Mouse (Mus musculus): ENCODE results near the gene Prickle1.
A peak's percentile ranks its signal among the peaks of the same experiment; 100 is the strongest.

The Prickle1 gene

GRCm38 (mm10) chr15:93538551-93539205 is 57.0 kb downstream of the Prickle1 start:
- DNase-seq, result no peak

DNA sequence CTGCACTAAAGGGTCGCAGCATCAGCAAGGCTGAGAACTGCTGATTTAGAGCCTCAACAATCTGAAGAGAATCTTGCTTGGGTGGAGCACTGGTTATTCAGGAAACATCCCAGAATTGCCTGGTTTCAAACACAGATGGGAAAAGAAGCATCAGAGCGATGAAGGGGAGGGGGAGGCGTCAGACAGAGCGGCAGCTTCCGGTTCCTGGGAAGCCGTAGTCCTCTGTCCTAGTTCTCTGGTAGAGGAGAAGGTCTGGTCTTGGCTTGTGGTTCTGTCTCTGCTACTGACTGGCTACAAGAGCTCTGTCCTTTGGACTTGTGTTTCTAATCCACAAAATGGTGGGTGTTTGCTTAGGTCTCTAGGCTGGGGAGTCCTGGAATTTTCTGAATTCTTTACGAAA is 57.9 kb downstream of the Prickle1 start:
- DNase-seq, result no peak

- DNase-seq, result no peak
Observed at GRCm38 (mm10) chr15:93536191-93536590, 59.5 kb downstream of the Prickle1 start.

- no peak for DNase-seq
Observed at GRCm38 (mm10) chr15:93530703-93531032, 65.0 kb downstream of the Prickle1 start.

- no peak for DNase-seq
Observed at GRCm38 (mm10) chr15:93529831-93530702, 65.6 kb downstream of the Prickle1 start.

- DNase-seq, result no peak
Observed at GRCm38 (mm10) chr15:93525305-93525917, 70.3 kb downstream of the Prickle1 start.

- no peak for DNase-seq
Observed at GRCm38 (mm10) chr15:93521787-93522180, 73.9 kb downstream of the Prickle1 start.

- DNase-seq, result no peak
Observed at GRCm38 (mm10) chr15:93521088-93521786, 74.5 kb downstream of the Prickle1 start.

DNA sequence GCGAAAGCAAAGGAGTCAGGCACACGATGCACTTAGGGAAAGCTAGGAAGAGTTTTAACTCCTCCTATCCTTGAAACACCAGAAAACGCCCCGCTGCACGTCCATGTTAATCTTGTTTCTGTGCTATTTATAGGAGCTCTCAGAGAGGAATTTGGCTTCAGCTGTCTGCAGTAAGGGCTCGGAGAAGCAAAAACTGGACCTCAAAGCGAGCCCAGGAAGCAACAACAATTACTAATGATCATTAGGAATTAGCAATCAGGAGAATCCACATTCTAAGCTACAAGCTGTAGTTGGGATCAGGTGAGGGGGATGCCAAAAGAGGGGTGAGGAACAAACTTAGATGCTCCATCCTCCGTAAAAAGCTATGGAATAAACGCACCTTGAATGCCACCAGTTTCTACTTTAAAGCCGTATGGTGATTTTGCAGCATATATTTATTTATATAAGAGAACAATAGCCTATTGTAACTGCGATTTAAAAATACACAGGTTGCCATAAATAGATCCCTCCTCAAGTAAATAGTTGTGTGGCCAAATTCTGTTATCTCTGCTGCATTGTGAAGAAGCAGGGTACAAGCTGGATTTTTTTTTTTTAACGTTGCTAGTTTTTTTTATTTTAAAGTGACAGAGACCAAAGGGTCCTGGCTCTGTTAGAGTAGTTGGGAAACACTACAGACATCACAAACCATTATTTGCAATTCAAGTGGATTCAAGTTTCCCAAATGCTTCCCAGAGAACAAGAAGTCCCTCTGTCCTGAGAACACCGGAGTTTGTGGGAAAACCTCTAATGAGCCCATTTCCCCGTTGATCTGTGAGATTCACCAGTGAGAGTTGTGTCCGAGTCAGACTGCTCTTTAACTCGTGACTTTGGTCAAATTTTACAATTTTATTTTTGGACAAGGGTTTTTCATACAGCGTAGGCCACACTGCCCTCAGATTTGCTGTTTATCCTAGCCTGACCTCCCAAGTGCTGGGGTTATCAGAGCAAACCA is 75.6 kb downstream of the Prickle1 start:
- no peak for DNase-seq

DNA sequence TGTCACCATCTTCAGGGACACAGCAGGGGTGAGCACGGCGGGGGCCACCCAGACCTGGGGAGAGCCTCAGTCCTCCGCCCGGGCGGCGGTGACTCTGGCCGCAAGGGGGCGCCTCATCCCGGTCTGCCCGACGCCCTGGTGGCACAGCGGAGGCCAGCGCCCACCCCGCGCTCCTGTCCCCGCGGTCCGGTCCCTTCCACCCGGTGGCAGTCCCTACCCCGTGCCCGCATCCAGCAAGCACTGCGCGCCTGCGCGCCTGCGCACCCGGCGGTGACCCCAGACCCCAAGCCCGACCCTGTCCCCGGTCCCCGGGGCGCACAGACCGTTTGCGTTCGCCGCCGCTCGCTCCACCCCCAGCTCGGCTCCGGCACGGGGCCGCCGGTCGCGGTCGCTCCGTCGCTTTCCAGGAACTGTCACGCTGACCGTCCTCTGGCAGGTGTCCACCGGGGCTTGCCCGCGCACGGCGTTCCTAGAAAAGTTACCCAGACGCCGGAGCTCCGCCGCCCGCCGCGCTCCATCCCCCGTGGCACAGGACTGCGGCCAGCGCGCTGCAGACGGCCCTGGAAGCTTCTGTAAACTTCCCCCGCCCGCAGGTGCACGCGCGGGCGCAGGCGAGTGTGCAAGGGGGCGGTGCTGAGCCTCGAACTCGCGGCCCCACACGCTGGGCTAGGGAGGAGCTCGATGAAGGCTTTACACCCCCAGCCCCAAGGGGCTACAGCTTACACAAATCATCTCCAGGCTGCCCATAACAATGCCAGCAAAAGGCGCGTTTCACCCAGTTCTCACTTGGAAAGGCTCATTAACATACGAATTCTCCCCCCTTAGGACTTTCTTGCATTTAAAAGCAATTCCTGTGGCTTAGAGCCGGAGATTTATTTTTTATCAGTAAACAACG is 76.5 kb downstream of the Prickle1 start:
- DNase-seq, result peak; percentile 69 to 79

GRCm38 (mm10) chr15:93518143-93518902 is 77.4 kb downstream of the Prickle1 start:
- no peak for DNase-seq

GRCm38 (mm10) chr15:93517022-93517565 is 78.6 kb downstream of the Prickle1 start:
- DNase-seq, result no peak

- no peak for DNase-seq
Observed at GRCm38 (mm10) chr15:93515316-93515715, 80.4 kb downstream of the Prickle1 start.

DNA sequence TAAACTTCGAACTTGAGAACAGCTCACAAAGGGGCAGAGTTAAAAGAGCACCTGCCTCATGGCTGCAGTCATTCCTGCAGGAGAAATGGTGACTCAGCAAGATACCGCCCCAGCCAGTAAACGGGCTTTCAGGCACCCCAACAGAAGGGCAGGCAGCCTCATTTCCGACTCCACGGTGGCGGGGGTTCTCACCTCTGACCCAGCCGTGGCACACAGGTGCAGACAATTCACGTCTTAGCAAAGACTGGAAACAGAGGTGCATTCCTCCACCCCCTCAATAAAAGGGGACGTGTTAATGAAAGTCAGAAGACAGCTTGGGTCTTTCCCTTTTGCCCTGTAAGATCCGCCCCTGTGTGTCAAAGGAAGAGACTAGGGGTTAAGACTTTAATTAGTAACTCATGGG is 81.8 kb downstream of the Prickle1 start:
- DNase-seq, result no peak

GRCm38 (mm10) chr15:93512437-93512836 is 83.3 kb downstream of the Prickle1 start:
- DNase-seq, result no peak

GRCm38 (mm10) chr15:93510690-93511336 is 84.9 kb downstream of the Prickle1 start:
- no peak for DNase-seq

DNA sequence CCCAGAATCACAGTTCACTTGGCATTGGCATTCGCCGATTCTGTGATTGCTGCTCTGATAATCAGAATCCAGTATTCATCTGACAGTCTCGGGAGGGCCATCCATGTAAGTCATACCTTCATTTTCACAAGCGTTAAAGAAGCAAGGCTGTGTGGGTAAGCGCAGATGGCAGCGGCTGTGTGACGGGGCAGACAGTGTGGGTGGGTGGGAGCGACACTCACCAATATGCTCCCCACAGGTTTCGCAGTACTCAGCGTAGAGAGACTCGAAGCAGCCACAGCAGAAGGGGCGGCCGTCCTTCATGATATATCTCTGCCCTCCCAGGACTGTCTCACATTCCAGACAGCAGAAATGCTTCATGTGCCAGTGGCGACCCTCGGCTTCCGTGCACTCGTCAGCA is 90.9 kb downstream of the Prickle1 start:
- no peak for DNase-seq

DNA sequence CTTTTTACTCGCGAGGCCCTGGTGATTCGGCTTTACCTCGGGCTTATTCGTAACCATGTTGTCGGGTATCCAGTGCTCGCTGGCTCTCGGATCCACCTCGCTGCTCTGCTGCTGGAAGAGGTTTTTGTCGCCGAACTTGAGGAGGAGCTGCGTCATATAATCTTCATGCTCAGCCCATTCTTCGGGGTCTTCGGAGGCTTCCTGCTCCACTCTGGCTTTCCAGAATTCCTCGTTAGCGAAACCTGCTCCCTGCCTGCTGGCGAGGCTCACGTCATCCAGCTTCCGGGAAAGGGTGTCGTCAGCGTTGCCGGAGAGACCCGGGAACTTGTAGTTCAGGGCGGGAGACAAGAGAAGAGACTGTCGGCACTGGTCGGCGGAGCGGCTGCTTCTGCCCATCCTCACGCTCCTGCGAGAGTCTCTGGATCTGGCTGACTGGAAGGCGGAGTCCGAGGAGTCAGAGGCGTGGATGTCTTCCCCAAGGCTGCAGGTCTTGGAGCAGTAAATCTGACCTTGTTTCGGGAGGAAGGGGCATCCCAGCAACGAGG is 92.4 kb downstream of the Prickle1 start:
- DNase-seq, result no peak

DNA sequence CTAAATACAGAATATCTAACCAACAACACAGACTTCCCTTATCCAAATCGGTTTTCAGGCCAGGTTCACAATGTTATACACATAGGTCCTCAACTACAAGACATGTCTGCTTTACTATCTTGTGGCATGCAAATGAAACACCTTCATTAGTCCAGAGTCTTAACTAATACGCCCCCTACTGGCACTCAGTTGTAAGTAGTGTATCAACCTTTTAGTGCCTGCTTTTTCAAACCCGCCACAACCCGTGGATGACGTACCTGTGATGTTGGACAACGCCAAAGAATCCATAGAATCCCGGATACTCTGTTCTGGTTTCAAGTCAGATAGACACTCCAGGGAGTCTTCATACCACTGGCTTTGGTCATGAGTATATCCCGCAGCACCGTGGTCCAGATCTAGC is 93.0 kb downstream of the Prickle1 start:
- DNase-seq, result no peak
